Mouse (Mus musculus) spleen, adult 12 weeks (tissue): ENCODE measurements around the gene Sorcs2.

Source experiments
- DNase-seq: peaks from one replicate; pipeline ENCODE4 v3.0.0; 2022; ENCODE audit warnings: low spot score

Sorcs2 gene

GRCm38 (mm10) chr5:36003797-36004196 lies 394.1 kb downstream of the Sorcs2 start:
- no peak for DNase-seq

- no peak for DNase-seq
Measured at GRCm38 (mm10) chr5:35989986-35990735, 407.8 kb downstream of the Sorcs2 start.

- DNase-seq = no peak
Measured at GRCm38 (mm10) chr5:35989506-35989905, 408.4 kb downstream of the Sorcs2 start.

- no peak for DNase-seq
Measured at GRCm38 (mm10) chr5:35988085-35988484, 409.9 kb downstream of the Sorcs2 start.

- DNase-seq = no peak
Measured at GRCm38 (mm10) chr5:35985611-35986010, 412.3 kb downstream of the Sorcs2 start.

- peak; percentile 32 for DNase-seq
Measured at GRCm38 (mm10) chr5:35981976-35982375, 416.0 kb downstream of the Sorcs2 start.

- DNase-seq = no peak
Measured at GRCm38 (mm10) chr5:35981341-35981740, 416.6 kb downstream of the Sorcs2 start.

- no peak for DNase-seq
Measured at GRCm38 (mm10) chr5:35980542-35980941, 417.4 kb downstream of the Sorcs2 start.

GRCm38 (mm10) chr5:35975681-35976080 lies 422.3 kb downstream of the Sorcs2 start:
- DNase-seq = peak; percentile 32

- no peak for DNase-seq
Measured at GRCm38 (mm10) chr5:35974265-35974664, 423.7 kb downstream of the Sorcs2 start.

- no peak for DNase-seq
Measured at GRCm38 (mm10) chr5:35973800-35974199, 424.1 kb downstream of the Sorcs2 start.

GRCm38 (mm10) chr5:35972739-35973138 lies 425.2 kb downstream of the Sorcs2 start:
- no peak for DNase-seq

GRCm38 (mm10) chr5:35971841-35972578 lies 425.9 kb downstream of the Sorcs2 start:
- DNase-seq = peak; percentile 17

- DNase-seq = no peak
Measured at GRCm38 (mm10) chr5:35970380-35971105, 427.4 kb downstream of the Sorcs2 start.

- DNase-seq = no peak
Measured at GRCm38 (mm10) chr5:35969857-35970256, 428.1 kb downstream of the Sorcs2 start.
